Mouse (Mus musculus): ENCODE measurements around the gene Foxp1.

Foxp1 gene

GRCm38 (mm10) chr6:98948153-98949141 lies 574.1 kb downstream of the Foxp1 start:
- DNase-seq (ENCODE audit: low spot score) = peak; percentile 48

- no peak for DNase-seq (ENCODE audit: low spot score)
Measured at GRCm38 (mm10) chr6:98947486-98948152, 574.9 kb downstream of the Foxp1 start.

GRCm38 (mm10) chr6:98946731-98947130 lies 575.8 kb downstream of the Foxp1 start:
- DNase-seq (ENCODE audit: low spot score) = no peak

- DNase-seq (ENCODE audit: low spot score) = no peak
Measured at GRCm38 (mm10) chr6:98945496-98946412, 576.8 kb downstream of the Foxp1 start.

- DNase-seq (ENCODE audit: low spot score) = no peak
Measured at GRCm38 (mm10) chr6:98938348-98938747, 584.2 kb downstream of the Foxp1 start.

- DNase-seq (ENCODE audit: low spot score) = no peak
Measured at GRCm38 (mm10) chr6:98937513-98937912, 585.0 kb downstream of the Foxp1 start.

GRCm38 (mm10) chr6:98936377-98936776 lies 586.1 kb downstream of the Foxp1 start:
- DNase-seq (ENCODE audit: low spot score) = no peak

GRCm38 (mm10) chr6:98935169-98935568 lies 587.4 kb downstream of the Foxp1 start:
- no peak for DNase-seq (ENCODE audit: low spot score)

- DNase-seq (ENCODE audit: low spot score) = no peak
Measured at GRCm38 (mm10) chr6:98934381-98934780, 588.1 kb downstream of the Foxp1 start.

GRCm38 (mm10) chr6:98933135-98933724 lies 589.3 kb downstream of the Foxp1 start:
- no peak for DNase-seq (ENCODE audit: low spot score)

- no peak for DNase-seq (ENCODE audit: low spot score)
Measured at GRCm38 (mm10) chr6:98931881-98932540, 590.5 kb downstream of the Foxp1 start.

GRCm38 (mm10) chr6:98930652-98931300 lies 591.7 kb downstream of the Foxp1 start:
- no peak for DNase-seq (ENCODE audit: low spot score)

- DNase-seq (ENCODE audit: low spot score) = no peak
Measured at GRCm38 (mm10) chr6:98928365-98928764, 594.2 kb downstream of the Foxp1 start.

- DNase-seq (ENCODE audit: low spot score) = no peak
Measured at GRCm38 (mm10) chr6:98901259-98901658, 621.3 kb downstream of the Foxp1 start.

GRCm38 (mm10) chr6:98878208-98878607 lies 644.3 kb downstream of the Foxp1 start:
- DNase-seq (ENCODE audit: low spot score) = no peak

- no peak for DNase-seq (ENCODE audit: low spot score)
Measured at GRCm38 (mm10) chr6:98876401-98876800, 646.1 kb downstream of the Foxp1 start.

Measured in embryo, embryonic 10 days (tissue).